Mouse (Mus musculus) left cerebral cortex, postnatal 25 days (tissue): ENCODE measurements around the gene Zfp282. TPM values are rescaled to one million over a fixed set of nuclear protein-coding genes. Genes with fewer than 3 reads are reported as not detected.
"Not testable (repeated sequence)": the region's sequence is repeated elsewhere in the genome, so short reads cannot be mapped to it uniquely, and the experiment has no call there.

Experiments
- DNase-seq, 2 experiments: peaks; one replicate each; pipeline ENCODE4 v3.0.0; 2022; ENCODE audit warnings: low spot score in 2 of 2, mixed read lengths in 1 of 2
- intact Hi-C: fragments of 180-260 bp; cut with DNase I; formaldehyde crosslinking; loops from one replicate; pipeline ENCODE4 v1.15.1; 2025
- total RNA-seq, 2 experiments: library from RNA; stranded (reverse); gene quantifications; 2 replicates each; pipeline ENCODE4 v1.2.3; 2021

The Zfp282 gene
- 10 to 100 TPM; 15.5 to 16.4 TPM for total RNA-seq

GRCm38 (mm10) chr6:47877058-47877457 lies at the start of gene Zfp282:
Zfp282 (plus strand) TSS chr6:47877204.
- no peak for DNase-seq
- intact Hi-C loops: loop anchor here (1.0 to 5.0 kb wide), 2 partner anchors 40 to 43 kb away; partner anchors contain the start of genes Zfp212 and Zfp398

GRCm38 (mm10) chr6:47827462-47827861 lies 49.5 kb upstream of the Zfp282 start:
- intact Hi-C loops: no loop called here
- DNase-seq: no peak

- peak in 1 of 2 experiments; percentile 29 for DNase-seq
- intact Hi-C loops: no loop called here
Observed at GRCm38 (mm10) chr6:47828950-47829349, 48.1 kb upstream of the Zfp282 start.

- DNase-seq: peak; percentile 92
- intact Hi-C loops: loop anchor here (1.0 to 2.0 kb wide), 2 partner anchors 31 to 42 kb away; no protein-coding TSS in a partner anchor
Observed at GRCm38 (mm10) chr6:47830104-47831078, 46.6 kb upstream of the Zfp282 start, which contains the start of gene Zfp786. Zfp786 (minus strand) TSS chr6:47830867.

GRCm38 (mm10) chr6:47832220-47832619 lies 44.8 kb upstream of the Zfp282 start:
- no peak for DNase-seq
- intact Hi-C loops: no loop called here

GRCm38 (mm10) chr6:47835482-47835983 lies 41.5 kb upstream of the Zfp282 start, which contains the start of gene Zfp398:
Zfp398 (plus strand) TSS chr6:47835661.
- intact Hi-C loops: loop anchor here (5.0 kb wide), 1 partner anchor 42 kb away; the partner anchor contains the start of gene Zfp282
- DNase-seq: peak; percentile 92 to 97

GRCm38 (mm10) chr6:47835984-47836521 lies 41.0 kb upstream of the Zfp282 start:
- intact Hi-C loops: loop anchor here (5.0 kb wide), 1 partner anchor 41 kb away; the partner anchor contains the start of gene Zfp282
- DNase-seq: peak in 1 of 2 experiments; percentile 50

GRCm38 (mm10) chr6:47837630-47838029 lies 39.4 kb upstream of the Zfp282 start:
- intact Hi-C loops: loop anchor here (5.0 kb wide), 1 partner anchor 40 kb away; the partner anchor contains the start of gene Zfp282
- DNase-seq: no peak

- DNase-seq: no peak
- intact Hi-C loops: no loop called here
Observed at GRCm38 (mm10) chr6:47841077-47841476, 35.9 kb upstream of the Zfp282 start.

GRCm38 (mm10) chr6:47841831-47842230 lies 35.2 kb upstream of the Zfp282 start:
- no peak for DNase-seq
- intact Hi-C loops: no loop called here

GRCm38 (mm10) chr6:47842337-47842736 lies 34.7 kb upstream of the Zfp282 start:
- DNase-seq: no peak
- intact Hi-C loops: no loop called here

- intact Hi-C loops: no loop called here
- no peak for DNase-seq
Observed at GRCm38 (mm10) chr6:47845779-47846178, 31.2 kb upstream of the Zfp282 start.

- no peak for DNase-seq
- intact Hi-C loops: no loop called here
Observed at GRCm38 (mm10) chr6:47857241-47857640, 19.8 kb upstream of the Zfp282 start.

- DNase-seq, intact Hi-C loops: not testable (repeated sequence)
Observed at GRCm38 (mm10) chr6:47857729-47858128, 19.3 kb upstream of the Zfp282 start.

GRCm38 (mm10) chr6:47872266-47872665 lies 4.7 kb upstream of the Zfp282 start:
- no peak for DNase-seq
- intact Hi-C loops: no loop called here

GRCm38 (mm10) chr6:47877461-47878132 lies 593 bp downstream of the Zfp282 start:
- intact Hi-C loops: loop anchor here (1.0 to 5.0 kb wide), 2 partner anchors 40 to 43 kb away; partner anchors contain the start of genes Zfp212 and Zfp398
- DNase-seq: peak; percentile 92 to 94

- intact Hi-C loops: loop anchor here (5.0 kb wide), 1 partner anchor 41 kb away; the partner anchor contains the start of gene Zfp398
Observed at GRCm38 (mm10) chr6:47878133-47878514, 1.1 kb downstream of the Zfp282 start.

GRCm38 (mm10) chr6:47878593-47878992 lies 1.6 kb downstream of the Zfp282 start:
- intact Hi-C loops: loop anchor here (5.0 kb wide), 1 partner anchor 41 kb away; the partner anchor contains the start of gene Zfp398
- no peak for DNase-seq

More at GRCm38 (mm10) chr6:47878133-47878514, 1.1 kb downstream of the Zfp282 start:
- DNase-seq: no peak
